8 mouse cellular contexts compared by ENCODE assay signal in genomic region chr2:118663804-118664766, GRCm38 (mm10). TPM values are rescaled to one million over a fixed set of nuclear protein-coding genes. Genes with fewer than 3 reads are reported as not detected.
DNase-seq lines count a peak whose midpoint lies in the region; ATAC-seq and TF ChIP-seq lines count a peak whose summit lies in the region.
"Had no signal": no experiment of that assay in that cellular context is flagged by ENCODE, and none has a peak within 500 bp of the region (broad histone marks: within the 10 kb centered on the region; RNA-seq: fewer than 3 reads in every experiment).

No protein-coding gene starts in this region.

- H3K36me3 ChIP-seq in forebrain, embryonic 13.5 days (ENCODE audit: poor library complexity, severe bottlenecking) = no peaks in the 10 kb centered on the region
- no peaks in the 10 kb centered on the region for H3K36me3 ChIP-seq in hindbrain, postnatal 0 days (ENCODE audit: insufficient read depth, low read length)
- no peaks in the 10 kb centered on the region for H3K36me3 ChIP-seq in liver, embryonic 15.5 days (replicated peaks)

- DNase-seq in spleen, adult 12 weeks (ENCODE audit: low spot score) = peak; percentile 15
- DNase-seq in spleen, postnatal 4 days (ENCODE audit: low spot score in 2 of 2) = no peak
- peak; percentile 20 for DNase-seq in hindbrain, postnatal 0 days (ENCODE audit: low spot score)
- peak; percentile 38 for DNase-seq in right cerebral cortex, postnatal 4 days
- no peak for DNase-seq in ovary, adult 18-20 months (ENCODE audit: low spot score)

- no peaks in the 10 kb centered on the region for H3K9me3 ChIP-seq in forebrain, embryonic 13.5 days (replicated peaks)
- H3K9me3 ChIP-seq in hindbrain, postnatal 0 days (ENCODE audit: low read length) = no peaks in the 10 kb centered on the region
- no peaks in the 10 kb centered on the region for H3K9me3 ChIP-seq in liver, embryonic 15.5 days (replicated peaks)

- H3K4me2 ChIP-seq in forebrain, embryonic 13.5 days = peak overlapping the region; percentile 85
- H3K4me2 ChIP-seq in hindbrain, postnatal 0 days (ENCODE audit: low read depth, low read length) = peak overlapping the region; percentile 86
- peak overlapping the region; percentile 98 for H3K4me2 ChIP-seq in liver, embryonic 15.5 days

- peak; percentile 25; the same call in 1 of the 2 replicates for ATAC-seq in forebrain, embryonic 13.5 days
- peak; percentile 61 for ATAC-seq in hindbrain, postnatal 0 days
- ATAC-seq in liver, embryonic 15.5 days (ENCODE audit: insufficient read depth) = no peak

- H3K4me1 ChIP-seq in forebrain, embryonic 13.5 days = peaks cover 37% of the 10 kb centered on the region
- peaks cover 19% of the 10 kb centered on the region for H3K4me1 ChIP-seq in hindbrain, postnatal 0 days (ENCODE audit: insufficient read depth, low read length)
- H3K4me1 ChIP-seq in liver, embryonic 15.5 days (replicated peaks) = peaks cover 71% of the 10 kb centered on the region

- peaks cover 15% of the 10 kb centered on the region for H3K27me3 ChIP-seq in forebrain, embryonic 13.5 days
- no peaks in the 10 kb centered on the region for H3K27me3 ChIP-seq in hindbrain, postnatal 0 days (ENCODE audit: insufficient read depth, low read length)
- peaks cover 22% of the 10 kb centered on the region for H3K27me3 ChIP-seq in liver, embryonic 15.5 days

- WGBS in forebrain, embryonic 13.5 days = 48% methylated on average over 19 of the region's 19 CpGs
- 29% methylated on average over 17 of the region's 19 CpGs for WGBS in hindbrain, postnatal 0 days
- WGBS in liver, embryonic 15.5 days (ENCODE audit: insufficient replicate concordance) = 50% methylated on average over 19 of the region's 19 CpGs

- peak overlapping the region; percentile 71 for H3K9ac ChIP-seq in forebrain, embryonic 13.5 days
- peak overlapping the region; percentile 63 for H3K9ac ChIP-seq in hindbrain, postnatal 0 days (replicated peaks; ENCODE audit: low read length)
- H3K9ac ChIP-seq in liver, embryonic 15.5 days = peak overlapping the region; percentile 64

- no peak; the same call in 1 of the 2 replicates for TF ChIP-seq CTCF in hindbrain, postnatal 0 days (IDR thresholded peaks at IDR 0.05; ENCODE audit: low read depth)

- no peak overlapping the region for H3K27ac ChIP-seq in forebrain, embryonic 13.5 days
- H3K27ac ChIP-seq in hindbrain, postnatal 0 days = peak overlapping the region; percentile 80
- peak overlapping the region; percentile 20 for H3K27ac ChIP-seq in liver, embryonic 15.5 days (replicated peaks)

- H3K4me3 ChIP-seq in forebrain, embryonic 13.5 days = peak overlapping the region; percentile 50
- H3K4me3 ChIP-seq in hindbrain, postnatal 0 days (ENCODE audit: low read length) = peak overlapping the region; percentile 52
- peak overlapping the region; percentile 62 for H3K4me3 ChIP-seq in liver, embryonic 15.5 days (replicated peaks)

RNA-seq across cellular contexts. Expression of gene Pak6, which starts 1.0 kb away (rescaled TPM):
- 9.0 and 12.6 TPM in 2 replicates for polyA plus RNA-seq in forebrain, embryonic 13.5 days (2015; fragmentation: Nextera tagmentation; extraction: Ambion mirVana)
- total RNA-seq in hindbrain, postnatal 0 days (2014; rRNA removed) = 74.6 and 79.0 TPM in 2 replicates
- 36.5 and 40.8 TPM in 2 replicates for polyA plus RNA-seq in hindbrain, postnatal 0 days (2015; fragmentation: Nextera tagmentation; extraction: Ambion mirVana)
- 0.30 and 0.45 TPM in 2 replicates for polyA plus RNA-seq in liver, embryonic 15.5 days (2015; fragmentation: Nextera tagmentation; extraction: Ambion mirVana)
- total RNA-seq: liver, adult 2 months had no signal

RNA-seq across cellular contexts. Expression of gene Ankrd63, which starts 39.7 kb away (rescaled TPM):
- polyA plus RNA-seq in forebrain, embryonic 13.5 days (2015; fragmentation: Nextera tagmentation; extraction: Ambion mirVana) = 0.06 and 0.17 TPM in 2 replicates
- 0.18 TPM in 1 of 2 replicates, not detected in the other for total RNA-seq in hindbrain, postnatal 0 days (2014; rRNA removed)
- polyA plus RNA-seq in hindbrain, postnatal 0 days (2015; fragmentation: Nextera tagmentation; extraction: Ambion mirVana) = 0.08 TPM in 1 of 2 replicates, not detected in the other
- polyA plus RNA-seq in liver, embryonic 15.5 days (2015; fragmentation: Nextera tagmentation; extraction: Ambion mirVana) = 0.07 and 0.08 TPM in 2 replicates
- total RNA-seq: liver, adult 2 months had no signal
- polyA plus RNA-seq: liver, adult 2 months had no signal

Comparison
In these comparisons a context has a peak if more than half of its experiments do, and no peak if none do; other contexts are left out.
1. DNase-seq: peak in spleen, adult 12 weeks (single experiment), hindbrain, postnatal 0 days (single experiment) and right cerebral cortex, postnatal 4 days (single experiment); none in spleen, postnatal 4 days (0 of 2) and ovary, adult 18-20 months (single experiment).
2. Peak in every context shown above with its lines, with median percentiles within 50 percentile points of each other: H3K4me2 ChIP-seq, H3K4me3 ChIP-seq and H3K9ac ChIP-seq.